Mouse (Mus musculus) v-Abl transformed pro-B cells (cell line): ENCODE data around the gene Creb3l2.

Source experiments
- in situ Hi-C, 2 experiments: fragments of 400-800 bp; cut with MboI; formaldehyde crosslinking; loops; one replicate each; pipeline ENCODE4 v1.15.1; 2025; ENCODE audit not compliant: unreplicated experiment in 2 of 2

Creb3l2 gene

DNA sequence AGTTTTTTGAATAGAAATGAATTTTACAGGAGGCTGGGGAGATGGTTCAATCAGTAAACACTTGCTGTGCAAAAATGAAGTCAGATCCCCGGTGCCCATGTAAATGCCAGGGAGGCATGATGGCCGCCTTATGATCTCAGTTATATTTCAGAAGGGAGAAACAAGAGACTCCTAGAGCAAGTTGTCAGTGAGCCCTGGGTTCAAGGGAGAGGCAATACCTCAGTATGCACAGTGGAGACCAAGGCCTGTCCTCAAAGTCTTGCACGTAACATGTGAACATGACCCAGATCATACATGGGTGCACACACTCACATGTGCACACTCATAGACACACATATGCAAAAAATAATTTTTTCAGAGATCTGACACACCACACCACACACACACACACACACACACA is 151.3 kb downstream of the Creb3l2 start:
- in situ Hi-C loops = no loop called here

- in situ Hi-C loops = no loop called here
Observed at GRCm38 (mm10) chr6:37286134-37286533, 155.8 kb downstream of the Creb3l2 start.

DNA sequence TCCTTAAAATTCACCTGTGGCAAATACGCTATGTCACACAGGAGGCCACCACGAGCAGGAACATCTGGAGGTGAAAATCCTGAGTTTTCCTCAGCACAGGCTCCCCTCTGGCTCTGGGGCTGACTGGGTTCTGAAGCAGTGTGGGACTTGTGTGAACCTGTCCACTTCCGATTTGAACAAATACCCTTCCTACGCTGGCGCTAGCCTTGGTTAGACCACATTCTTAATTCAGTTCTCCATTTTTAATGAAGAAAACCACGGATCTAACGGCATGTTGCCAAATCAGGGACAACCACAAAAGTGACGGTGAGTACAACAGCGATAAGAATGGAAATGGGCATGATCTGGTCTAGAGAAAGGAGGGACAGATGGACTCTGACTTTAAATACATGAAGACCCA is 157.1 kb downstream of the Creb3l2 start:
- in situ Hi-C loops = no loop called here

DNA sequence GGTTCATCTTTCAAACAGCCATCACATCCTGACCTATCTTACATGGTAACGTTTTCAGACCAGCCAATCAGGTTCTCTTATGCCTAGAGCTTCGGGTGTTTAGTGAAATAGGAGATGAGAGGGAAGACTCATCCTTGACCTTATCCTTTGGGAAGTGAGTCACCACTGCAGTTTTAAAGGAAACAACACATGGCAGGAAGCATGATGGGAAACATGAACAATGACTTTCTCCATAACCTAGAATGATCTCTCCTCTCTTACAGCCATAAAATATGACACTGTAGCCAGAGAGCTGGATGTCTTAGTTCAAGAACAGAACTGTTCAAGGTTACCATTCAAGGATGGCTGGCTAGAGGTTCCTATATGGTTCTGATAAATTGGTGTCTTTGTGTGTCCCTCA is 158.6 kb downstream of the Creb3l2 start:
- in situ Hi-C loops = no loop called here

DNA sequence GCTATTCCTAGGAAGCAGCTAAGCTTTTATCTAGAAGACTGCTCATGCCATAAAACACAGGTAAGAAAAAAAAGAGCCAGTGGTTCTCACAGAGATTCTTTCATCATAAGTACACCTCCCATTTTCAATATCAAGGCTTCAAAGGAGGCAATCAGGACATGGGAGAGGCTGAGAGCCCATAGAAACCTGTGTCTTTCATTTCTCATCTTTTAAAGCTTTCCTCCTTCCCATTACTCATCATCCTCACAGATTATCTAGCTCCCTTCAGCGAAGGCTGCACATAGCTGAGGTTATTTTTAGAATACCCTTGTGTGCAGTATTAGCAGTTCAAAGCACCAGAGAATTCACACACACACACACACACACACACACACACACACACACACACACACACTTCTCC is 159.3 kb downstream of the Creb3l2 start:
- in situ Hi-C loops = no loop called here
